10 mouse cellular contexts compared by ENCODE assay signal in genomic region chr1:75214886-75215285, GRCm38 (mm10). TPM values are rescaled to one million over a fixed set of nuclear protein-coding genes. Genes with fewer than 3 reads are reported as not detected.
DNase-seq lines count a peak whose midpoint lies in the region; ATAC-seq and TF ChIP-seq lines count a peak whose summit lies in the region.
"Had no signal": no experiment of that assay in that cellular context is flagged by ENCODE, and none has a peak within 500 bp of the region (broad histone marks: within the 10 kb centered on the region; RNA-seq: fewer than 3 reads in every experiment).

No protein-coding gene starts in this region.

- peak overlapping the region; percentile 93; the same call in 1 of the 2 replicates for H3K9ac ChIP-seq in liver, embryonic 12.5 days
- no peak overlapping the region for H3K9ac ChIP-seq in forebrain, embryonic 13.5 days

- H3K4me1 ChIP-seq in bone marrow macrophage, adult 2 months (ENCODE audit: control insufficient read depth, insufficient read depth, low read length) = peaks cover 46% of the 10 kb centered on the region
- peaks cover 39% of the 10 kb centered on the region for H3K4me1 ChIP-seq in kidney, adult 2 months (ENCODE audit: control insufficient read depth, insufficient read depth, low read length)
- H3K4me1 ChIP-seq in liver, embryonic 12.5 days = peaks cover 81% of the 10 kb centered on the region
- peaks cover 48% of the 10 kb centered on the region for H3K4me1 ChIP-seq in forebrain, embryonic 13.5 days

- peak overlapping the region; percentile 95 for H3K4me2 ChIP-seq in liver, embryonic 12.5 days
- H3K4me2 ChIP-seq in forebrain, embryonic 13.5 days = no peak overlapping the region

- peak overlapping the region; percentile 88 for H3K4me3 ChIP-seq in gastrocnemius, adult 2 months
- H3K4me3 ChIP-seq in bone marrow macrophage, adult 2 months (ENCODE audit: insufficient read depth, low read length) = no peak overlapping the region
- H3K4me3 ChIP-seq in kidney, adult 2 months (ENCODE audit: insufficient read depth, low read depth, low read length) = no peak overlapping the region
- H3K4me3 ChIP-seq in liver, embryonic 12.5 days = peak overlapping the region; percentile 89
- H3K4me3 ChIP-seq in forebrain, embryonic 13.5 days = no peak overlapping the region

- no peak for TF ChIP-seq POLR2A in bone marrow macrophage, adult 2 months (IDR thresholded peaks at IDR 0.05; ENCODE audit: borderline replicate concordance, low read depth, low read length)
- no peak for TF ChIP-seq POLR2A in kidney, adult 2 months (IDR thresholded peaks at IDR 0.05; ENCODE audit: low read depth, low read length)

- intact Hi-C loops in gastrocnemius, adult 2 months (cut with DNase I) = no loop called here
- intact Hi-C loops in gastrocnemius, postnatal 14 days (cut with DNase I; ENCODE audit: low total_unique reads) = no loop called here

- ATAC-seq in liver, embryonic 12.5 days = no peak
- no peak for ATAC-seq in forebrain, embryonic 13.5 days
- no peak for ATAC-seq in monocyte, adult 5-6 weeks (replicated peaks; ENCODE audit: insufficient number of reproducible peaks, low FRiP score, low TSS enrichment, poor library complexity, severe bottlenecking)

- DNase-seq in gastrocnemius, adult 2 months = peak; percentile 67
- no peak for DNase-seq in gastrocnemius, postnatal 14 days
- DNase-seq in kidney, adult 2 months = peak; percentile 93
- DNase-seq in embryo, embryonic 10 days (ENCODE audit: low spot score) = no peak

- TF ChIP-seq CTCF in gastrocnemius, adult 2 months (IDR thresholded peaks at IDR 0.05) = no peak
- no peak for TF ChIP-seq CTCF in bone marrow macrophage, adult 2 months (IDR thresholded peaks at IDR 0.05; ENCODE audit: low read depth, low read length)
- no peak for TF ChIP-seq CTCF in kidney, adult 2 months (conservative IDR thresholded peaks at IDR 0.05; ENCODE audit: insufficient read depth, insufficient read length, low read depth, low read length)

- no peaks in the 10 kb centered on the region for H3K27me3 ChIP-seq in kidney, adult 2 months (replicated peaks; ENCODE audit: control insufficient read depth, insufficient read depth, low read length)
- peaks cover 5% of the 10 kb centered on the region for H3K27me3 ChIP-seq in liver, embryonic 12.5 days (replicated peaks)
- peaks cover 44% of the 10 kb centered on the region for H3K27me3 ChIP-seq in forebrain, embryonic 13.5 days

- 25% methylated on average over 5 of the region's 5 CpGs for WGBS in kidney, adult 2 months
- 60% methylated on average over 5 of the region's 5 CpGs for WGBS in liver, embryonic 12.5 days (ENCODE audit: insufficient replicate concordance)
- 86% methylated on average over 5 of the region's 5 CpGs for WGBS in forebrain, embryonic 13.5 days

- no peaks in the 10 kb centered on the region for H3K9me3 ChIP-seq in liver, embryonic 12.5 days (replicated peaks)
- no peaks in the 10 kb centered on the region for H3K9me3 ChIP-seq in forebrain, embryonic 13.5 days (replicated peaks)

- H3K27ac ChIP-seq in gastrocnemius, adult 2 months = peak overlapping the region; percentile 98
- H3K27ac ChIP-seq in bone marrow macrophage, adult 2 months (ENCODE audit: insufficient read depth, low read depth, low read length) = 0 out of 2 replicates have a peak overlapping the region, but pooled peaks have one; percentile 3
- peak overlapping the region; percentile 95 for H3K27ac ChIP-seq in kidney, adult 2 months (ENCODE audit: insufficient read depth, low read depth, low read length)
- peak overlapping the region; percentile 95 for H3K27ac ChIP-seq in liver, embryonic 12.5 days
- H3K27ac ChIP-seq in forebrain, embryonic 13.5 days = no peak overlapping the region

- peaks cover 10% of the 10 kb centered on the region; the same call in 1 of the 2 replicates for H3K36me3 ChIP-seq in kidney, adult 2 months (ENCODE audit: control insufficient read depth, insufficient read depth, low read length)
- H3K36me3 ChIP-seq in liver, embryonic 12.5 days = peaks cover 60% of the 10 kb centered on the region
- peaks cover 46% of the 10 kb centered on the region for H3K36me3 ChIP-seq in forebrain, embryonic 13.5 days (ENCODE audit: poor library complexity, severe bottlenecking)

RNA-seq across cellular contexts. Expression of gene Stk16, which starts 4.2 kb away (rescaled TPM):
- total RNA-seq in gastrocnemius, adult 2 months (2021) = 10 to 100 TPM; 18.8 to 20.2 TPM
- 10 to 100 TPM; 27.2 to 28.2 TPM for total RNA-seq in gastrocnemius, postnatal 14 days (2021)
- 41.9 and 46.0 TPM in 2 replicates for polyA plus RNA-seq in bone marrow macrophage, adult 2 months (2012; ENCODE audit: insufficient read depth, insufficient read length, missing spikeins)
- 254 and 277 TPM in 2 replicates for polyA plus RNA-seq in kidney, adult 2 months (2012; rRNA removed)
- polyA plus RNA-seq in liver, embryonic 12.5 days (2016; fragmentation: Nextera tagmentation; extraction: Ambion mirVana) = 107 and 110 TPM in 2 replicates
- 143 and 157 TPM in 2 replicates for polyA plus RNA-seq in forebrain, embryonic 13.5 days (2015; fragmentation: Nextera tagmentation; extraction: Ambion mirVana)
- 35.5 to 62.5 TPM (median 42.0 TPM) in 3 replicates for total RNA-seq in monocyte, adult 5-6 weeks (2017)

RNA-seq across cellular contexts. Expression of gene Glb1l, which starts 4.3 kb away (rescaled TPM):
- 1 to 10 TPM; 1.0 to 1.5 TPM for total RNA-seq in gastrocnemius, adult 2 months (2021)
- total RNA-seq in gastrocnemius, postnatal 14 days (2021) = 1 to 10 TPM; 4.5 to 4.8 TPM
- 27.1 and 28.0 TPM in 2 replicates for polyA plus RNA-seq in bone marrow macrophage, adult 2 months (2012; ENCODE audit: insufficient read depth, insufficient read length, missing spikeins)
- 118 and 146 TPM in 2 replicates for polyA plus RNA-seq in kidney, adult 2 months (2012; rRNA removed)
- polyA plus RNA-seq in liver, embryonic 12.5 days (2016; fragmentation: Nextera tagmentation; extraction: Ambion mirVana) = 5.2 and 6.1 TPM in 2 replicates
- polyA plus RNA-seq in forebrain, embryonic 13.5 days (2015; fragmentation: Nextera tagmentation; extraction: Ambion mirVana) = 14.6 and 21.1 TPM in 2 replicates
- total RNA-seq in monocyte, adult 5-6 weeks (2017) = 9.2 to 12.8 TPM (median 9.2 TPM) in 3 replicates

RNA-seq across cellular contexts. Expression of gene Tuba4a, which starts 4.8 kb away (rescaled TPM):
- 1,000 to 10,000 TPM; 1,043 to 1,330 TPM for total RNA-seq in gastrocnemius, adult 2 months (2021)
- total RNA-seq in gastrocnemius, postnatal 14 days (2021) = 100 to 1,000 TPM; 475 to 599 TPM
- 38.7 and 47.0 TPM in 2 replicates for polyA plus RNA-seq in bone marrow macrophage, adult 2 months (2012; ENCODE audit: insufficient read depth, insufficient read length, missing spikeins)
- 213 and 301 TPM in 2 replicates for polyA plus RNA-seq in kidney, adult 2 months (2012; rRNA removed)
- polyA plus RNA-seq in liver, embryonic 12.5 days (2016; fragmentation: Nextera tagmentation; extraction: Ambion mirVana) = 465 and 490 TPM in 2 replicates
- 15.3 and 16.6 TPM in 2 replicates for polyA plus RNA-seq in forebrain, embryonic 13.5 days (2015; fragmentation: Nextera tagmentation; extraction: Ambion mirVana)
- total RNA-seq in monocyte, adult 5-6 weeks (2017) = 55.7 to 63.9 TPM (median 58.5 TPM) in 3 replicates

RNA-seq across cellular contexts. Expression of gene A630095N17Rik, which starts 17.0 kb away (rescaled TPM):
- not detected for total RNA-seq in gastrocnemius, adult 2 months (2021)
- not detected for total RNA-seq in gastrocnemius, postnatal 14 days (2021)
- polyA plus RNA-seq in bone marrow macrophage, adult 2 months (2012; ENCODE audit: insufficient read depth, insufficient read length, missing spikeins) = not detected in 2 replicates
- polyA plus RNA-seq in kidney, adult 2 months (2012; rRNA removed) = not detected in 2 replicates
- not detected in 2 replicates for polyA plus RNA-seq in liver, embryonic 12.5 days (2016; fragmentation: Nextera tagmentation; extraction: Ambion mirVana)
- not detected in 2 replicates for polyA plus RNA-seq in forebrain, embryonic 13.5 days (2015; fragmentation: Nextera tagmentation; extraction: Ambion mirVana)
- not detected in 3 replicates for total RNA-seq in monocyte, adult 5-6 weeks (2017)
- polyA plus RNA-seq: large intestine, adult 2 months; neural tube, embryonic 14.5 days had no signal

RNA-seq across cellular contexts. Expression of gene Dnajb2, which starts 21.3 kb away (rescaled TPM):
- total RNA-seq in gastrocnemius, adult 2 months (2021) = 10 to 100 TPM; 83.2 to 88.9 TPM
- total RNA-seq in gastrocnemius, postnatal 14 days (2021) = 10 to 100 TPM; 32.4 to 33.2 TPM
- polyA plus RNA-seq in bone marrow macrophage, adult 2 months (2012; ENCODE audit: insufficient read depth, insufficient read length, missing spikeins) = 6.7 and 10.7 TPM in 2 replicates
- 41.1 and 42.6 TPM in 2 replicates for polyA plus RNA-seq in kidney, adult 2 months (2012; rRNA removed)
- polyA plus RNA-seq in liver, embryonic 12.5 days (2016; fragmentation: Nextera tagmentation; extraction: Ambion mirVana) = 27.2 and 27.8 TPM in 2 replicates
- polyA plus RNA-seq in forebrain, embryonic 13.5 days (2015; fragmentation: Nextera tagmentation; extraction: Ambion mirVana) = 40.0 and 41.7 TPM in 2 replicates
- total RNA-seq in monocyte, adult 5-6 weeks (2017) = 22.6 to 64.3 TPM (median 30.7 TPM) in 3 replicates

Comparison
In these comparisons a context has a peak if more than half of its experiments do, and no peak if none do; other contexts are left out.
1. DNase-seq: peak in gastrocnemius, adult 2 months (single experiment) and kidney, adult 2 months (single experiment); none in gastrocnemius, postnatal 14 days (single experiment) and embryo, embryonic 10 days (single experiment).
2. H3K4me3 ChIP-seq: peak in gastrocnemius, adult 2 months (single experiment) and liver, embryonic 12.5 days (single experiment); none in bone marrow macrophage, adult 2 months (single experiment), kidney, adult 2 months (single experiment) and forebrain, embryonic 13.5 days (single experiment).